Mouse (Mus musculus): Measurements from ENCODE around the gene Dhrs11.
"Not testable (repeated sequence)": the region's sequence is repeated elsewhere in the genome, so short reads cannot be mapped to it uniquely, and the experiment has no call there.

Dhrs11 gene

DNA sequence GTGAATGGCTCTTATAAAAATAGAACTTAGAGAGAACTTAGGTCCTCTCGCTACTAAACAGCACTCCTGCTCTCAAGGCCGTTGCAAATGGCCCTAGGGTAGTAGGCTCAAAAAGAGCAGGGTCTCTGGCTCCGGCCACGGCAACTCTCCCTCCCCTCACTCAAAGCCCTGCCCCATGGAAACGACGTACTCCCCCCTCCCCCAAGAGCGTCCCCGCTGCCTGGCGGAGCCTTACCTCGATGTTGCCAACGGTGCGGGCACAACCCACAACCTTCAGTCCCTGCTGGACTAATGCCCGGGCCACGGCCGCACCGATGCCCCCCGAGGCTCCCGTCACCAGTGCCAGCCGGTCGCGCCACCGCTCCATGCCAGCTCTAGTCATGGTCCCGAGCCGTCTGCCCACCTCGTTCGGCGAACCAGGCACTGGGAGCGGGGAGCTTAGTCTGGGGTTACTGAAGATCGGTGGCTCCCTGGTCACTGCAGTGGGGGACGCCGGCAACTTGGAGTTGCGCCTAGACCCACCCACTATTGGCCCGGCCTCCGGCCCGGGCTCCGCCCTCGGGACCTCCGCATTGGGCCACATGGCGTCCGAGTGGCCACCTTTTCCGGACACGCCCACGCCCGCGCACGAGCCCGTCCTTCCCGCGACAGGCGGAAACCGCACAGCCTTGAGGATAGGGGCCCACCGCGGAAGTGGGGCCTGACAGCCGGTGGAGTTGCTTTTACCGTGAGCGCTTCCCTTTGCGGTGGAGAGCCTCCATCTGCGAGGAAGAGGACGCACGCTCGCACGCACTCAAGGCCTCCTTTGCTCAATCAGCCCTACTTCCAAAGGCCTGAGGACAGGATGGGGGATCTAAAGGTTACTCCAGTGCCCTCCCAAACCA lies at the start of gene Dhrs11:
Gene Dhrs11 (minus strand): TSS at position 479 of the 884 bp plus-strand sequence.
- peak; percentile 68 to 69 for DNase-seq (ENCODE audit: low spot score in 2 of 2)

DNA sequence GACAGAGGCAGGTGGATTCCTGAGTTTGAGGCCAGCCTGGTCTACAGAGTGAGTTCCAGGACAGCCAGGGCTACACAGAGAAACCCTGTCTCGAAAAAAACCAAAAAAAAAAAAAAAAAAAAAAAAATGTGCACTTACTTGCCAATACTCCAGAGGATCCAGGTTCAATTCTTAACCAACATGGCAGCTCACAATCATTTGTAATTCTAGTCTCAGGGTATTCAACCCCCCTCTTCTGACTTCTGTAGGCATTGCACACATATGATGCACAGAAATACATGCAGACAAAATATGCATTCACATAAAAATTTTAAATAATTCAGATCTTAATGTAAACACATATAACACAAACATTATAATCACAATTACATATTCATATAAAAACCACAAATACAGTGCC lies 47.2 kb upstream of the Dhrs11 start:
- DNase-seq (ENCODE audit: low spot score in 2 of 2): not testable (repeated sequence)

DNA sequence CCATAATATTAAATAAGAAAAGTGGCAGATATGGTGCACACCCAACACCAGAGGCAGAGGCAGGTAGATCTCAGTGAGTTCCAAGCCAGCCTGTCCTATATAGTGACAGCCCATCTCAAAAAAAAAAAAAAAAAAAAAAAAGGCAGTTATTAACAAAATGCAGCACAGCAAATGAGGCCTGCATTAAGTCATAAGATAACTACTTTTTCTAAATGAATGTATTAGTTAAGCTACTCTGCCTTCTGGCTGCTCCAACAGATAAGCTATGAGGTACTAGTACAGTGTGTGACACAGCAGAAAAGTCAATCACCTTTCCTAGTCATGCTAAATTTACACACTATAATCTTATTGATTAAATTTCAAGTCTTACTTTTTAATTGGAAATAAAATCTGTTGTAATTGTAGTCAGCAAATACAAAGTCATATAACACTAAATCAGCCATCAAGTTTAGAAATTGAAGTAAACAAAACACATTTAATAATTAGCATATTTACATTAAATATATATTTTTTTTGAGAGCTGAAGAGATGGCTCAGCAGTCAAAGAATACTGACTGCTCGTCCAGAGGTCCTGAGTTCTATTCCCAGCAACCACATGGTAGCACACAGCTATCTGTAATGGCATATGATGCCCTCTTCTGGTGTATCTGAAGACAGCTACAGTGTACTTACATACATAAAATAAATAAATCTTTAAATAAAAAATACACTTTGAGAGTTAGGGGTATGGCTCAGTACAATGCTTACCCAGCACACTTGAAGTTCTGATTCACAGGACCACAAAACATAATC lies 44.4 kb upstream of the Dhrs11 start:
- no peak for DNase-seq (ENCODE audit: low spot score in 2 of 2)

DNA sequence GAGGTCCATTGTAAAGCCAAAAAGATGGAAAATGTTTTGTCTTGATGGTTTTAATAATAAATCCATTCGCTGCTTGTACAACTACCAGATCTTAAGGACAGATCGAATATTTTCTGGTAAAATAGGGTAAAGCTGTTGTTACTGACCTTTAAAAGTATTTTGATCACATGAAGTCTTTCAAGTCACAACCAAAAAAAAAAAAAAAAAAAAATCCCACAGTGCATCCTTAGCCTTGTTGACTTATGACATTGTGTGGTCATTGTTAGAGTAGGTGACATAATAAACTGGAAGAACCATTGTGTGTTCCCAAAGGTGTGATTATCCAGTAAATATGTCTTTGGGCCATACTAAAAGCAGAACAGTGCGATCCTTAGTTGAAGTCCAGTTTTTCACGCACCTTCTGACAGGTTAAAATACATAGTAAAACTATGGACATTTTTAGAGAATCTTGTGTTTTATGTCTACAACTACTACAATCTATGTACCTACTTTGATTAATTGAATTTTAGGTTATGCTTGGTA lies 42.8 kb upstream of the Dhrs11 start:
- DNase-seq (ENCODE audit: low spot score in 2 of 2): no peak

DNA sequence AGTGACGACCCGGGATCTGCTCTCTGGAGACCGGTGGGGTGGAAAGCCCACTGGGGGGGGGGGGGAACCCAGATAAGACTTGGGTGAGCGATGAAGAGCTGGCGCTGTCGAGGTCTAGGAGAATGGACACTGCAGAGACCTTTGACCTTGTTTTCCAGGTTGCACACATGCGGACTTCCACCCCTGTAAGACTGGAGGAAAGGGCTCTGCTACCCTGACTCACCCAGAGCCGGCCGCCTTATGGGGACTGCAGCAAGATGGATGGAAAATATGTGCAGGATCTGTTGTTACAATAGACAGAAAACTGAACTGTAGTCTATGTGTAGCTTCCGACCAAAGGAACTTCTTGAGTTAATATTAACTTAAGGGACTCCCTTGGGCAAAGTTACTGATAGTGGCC lies 42.3 kb upstream of the Dhrs11 start:
- peak in 1 of 2 experiments; percentile 36 for DNase-seq (ENCODE audit: low spot score in 2 of 2)

DNA sequence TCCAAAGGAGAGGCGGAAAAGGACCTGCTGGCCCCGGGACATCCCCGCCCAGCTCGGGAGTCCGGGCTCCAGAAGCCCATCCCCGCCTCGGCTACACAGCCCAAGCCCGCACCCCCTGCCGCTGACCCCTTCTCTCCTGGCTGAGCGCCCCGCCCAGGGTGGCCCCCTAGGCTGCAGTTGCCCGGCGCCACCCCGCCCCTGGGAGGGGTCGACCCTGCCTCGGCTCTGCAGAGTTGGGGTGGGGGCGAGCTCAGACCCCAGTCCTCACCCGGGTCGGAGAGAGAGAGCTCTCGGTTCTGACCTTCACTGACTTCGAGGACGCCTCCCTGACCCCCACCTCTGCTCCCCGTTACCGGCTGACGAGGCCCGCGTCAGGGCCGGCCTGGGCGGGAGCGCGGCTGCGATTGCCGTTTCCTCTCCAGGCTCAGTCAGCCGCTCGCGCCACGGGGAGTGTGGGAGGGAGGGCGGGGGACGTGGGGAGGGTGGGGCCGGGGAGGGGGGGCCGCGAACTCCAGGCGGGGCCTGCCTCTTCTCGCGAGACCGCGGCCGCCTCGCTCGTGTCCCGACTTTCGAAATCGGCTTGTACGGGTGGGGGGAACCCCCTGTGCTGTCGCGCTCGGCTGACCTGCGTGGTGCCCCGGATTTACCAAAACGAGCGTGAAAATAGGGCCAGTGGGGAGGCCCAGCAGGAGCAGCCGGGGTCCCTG lies 41.7 kb upstream of the Dhrs11 start, which contains the start of gene Ggnbp2:
Gene Ggnbp2 (minus strand): TSS at position 481 of the 707 bp plus-strand sequence.
- peak; percentile 93 to 94 for DNase-seq (ENCODE audit: low spot score in 2 of 2)

DNA sequence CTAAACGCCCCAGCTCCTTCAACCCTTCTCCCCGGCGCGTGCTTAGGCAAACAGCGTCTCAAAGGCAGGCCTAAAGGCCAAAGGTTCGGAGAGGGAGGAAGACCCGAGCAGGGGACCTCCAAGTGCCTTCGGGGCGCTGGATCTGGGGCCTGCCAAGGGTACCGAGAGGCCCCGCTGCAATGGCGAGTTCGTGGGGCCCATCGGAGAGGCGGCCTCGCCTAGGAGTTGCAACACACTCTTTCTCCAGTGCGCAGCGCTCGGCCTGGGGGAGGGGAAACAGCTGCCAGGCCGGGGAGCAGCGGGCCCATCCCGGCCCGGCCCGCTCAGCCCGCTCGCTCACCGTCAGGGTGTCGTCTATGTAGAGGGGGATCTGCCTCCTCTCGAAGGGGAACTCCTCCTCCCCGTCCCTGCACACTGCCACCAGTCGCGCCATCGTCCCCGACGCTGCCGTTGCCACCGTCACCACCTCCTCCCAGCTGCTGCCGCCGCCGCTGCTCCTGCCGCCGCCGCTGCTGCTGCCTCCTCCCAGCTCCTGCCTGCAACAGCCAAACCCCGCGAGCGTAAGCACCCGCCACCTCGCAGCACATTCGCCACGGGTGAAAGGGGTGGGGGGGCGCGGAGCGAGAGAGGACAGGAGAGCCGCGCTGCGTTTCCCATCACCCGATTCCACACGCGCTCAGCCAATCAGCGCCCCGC lies 40.9 kb upstream of the Dhrs11 start:
- DNase-seq (ENCODE audit: low spot score in 2 of 2): peak; percentile 93 to 97

DNA sequence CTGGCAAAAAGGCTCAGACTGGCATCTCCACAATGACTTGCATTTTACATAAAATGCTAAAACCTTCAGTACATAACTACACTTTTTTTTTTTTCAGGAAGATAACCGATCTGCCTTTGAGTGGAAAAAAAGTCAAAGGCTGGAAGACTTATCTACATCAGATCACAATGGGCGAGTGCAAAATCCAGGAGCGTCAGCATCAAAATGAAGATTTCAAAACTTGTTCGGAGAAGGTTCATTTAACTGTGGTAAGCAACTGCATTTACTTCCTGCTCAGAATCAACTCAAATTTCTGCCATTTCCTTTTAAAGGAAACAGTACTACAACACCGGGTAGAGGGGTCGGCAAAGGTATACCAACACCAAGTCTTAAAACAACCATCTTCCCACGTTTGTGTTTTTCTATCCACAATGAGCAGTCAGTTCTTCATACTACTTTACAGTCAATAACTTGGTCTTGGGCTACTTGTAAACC lies 40.0 kb upstream of the Dhrs11 start:
- peak in 1 of 2 experiments; percentile 9 for DNase-seq (ENCODE audit: low spot score in 2 of 2)

DNA sequence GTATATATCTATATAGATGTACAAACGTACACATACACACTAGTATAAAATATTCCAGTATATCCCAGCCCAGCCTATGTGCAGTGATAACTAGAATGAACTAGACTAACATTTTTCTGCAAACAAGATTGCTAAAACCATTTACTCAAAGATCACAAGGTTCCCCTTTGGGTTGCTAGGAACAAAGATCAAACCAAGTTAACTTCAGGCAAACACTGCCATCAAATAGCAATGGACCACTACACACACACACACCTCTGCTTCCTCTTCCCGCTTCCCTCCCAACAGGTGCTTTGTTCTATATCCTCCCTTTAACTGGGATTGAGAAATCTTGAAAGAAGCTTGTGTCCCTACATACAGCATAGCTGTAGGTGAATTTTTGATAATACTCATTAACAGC lies 38.8 kb upstream of the Dhrs11 start:
- DNase-seq (ENCODE audit: low spot score in 2 of 2): no peak

DNA sequence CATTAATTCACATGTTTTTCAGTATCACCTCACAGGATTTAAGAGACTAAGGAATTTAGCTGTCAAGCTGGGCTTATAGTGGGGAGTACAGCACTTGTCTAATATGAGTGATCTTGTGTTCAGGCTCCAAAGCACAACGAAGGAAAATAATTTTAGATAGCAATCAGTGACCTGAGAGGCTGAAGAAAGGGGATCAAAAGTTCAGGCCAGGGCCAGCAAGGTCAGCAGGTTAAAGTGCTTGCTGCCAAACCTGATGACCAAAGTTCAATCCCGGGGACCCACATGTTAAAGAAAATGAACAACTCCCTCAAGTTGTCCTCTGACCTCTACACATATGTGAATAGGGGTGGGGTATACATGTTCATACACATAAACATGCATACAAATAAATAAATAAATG lies 36.5 kb upstream of the Dhrs11 start:
- no peak for DNase-seq (ENCODE audit: low spot score in 2 of 2)

DNA sequence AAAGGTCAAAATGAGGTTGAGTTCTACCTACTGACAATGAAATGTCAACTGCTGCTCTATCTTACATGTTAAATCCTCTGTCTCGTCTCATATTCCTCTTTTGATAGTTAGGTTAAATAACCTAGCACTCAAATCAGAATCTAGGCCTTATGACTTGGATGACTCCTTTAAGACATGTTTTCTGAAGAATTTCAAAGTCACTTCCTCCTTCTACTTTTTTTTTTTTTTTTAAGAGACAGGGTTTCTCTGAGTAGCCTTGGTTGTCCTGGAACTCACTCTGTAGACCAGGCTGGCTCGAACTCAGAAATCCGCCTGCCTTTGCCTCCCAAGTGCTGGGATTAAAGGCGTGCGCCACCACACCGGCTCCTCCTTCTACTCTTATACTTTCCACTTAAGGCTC lies 26.5 kb upstream of the Dhrs11 start:
- no peak for DNase-seq (ENCODE audit: low spot score in 2 of 2)

DNA sequence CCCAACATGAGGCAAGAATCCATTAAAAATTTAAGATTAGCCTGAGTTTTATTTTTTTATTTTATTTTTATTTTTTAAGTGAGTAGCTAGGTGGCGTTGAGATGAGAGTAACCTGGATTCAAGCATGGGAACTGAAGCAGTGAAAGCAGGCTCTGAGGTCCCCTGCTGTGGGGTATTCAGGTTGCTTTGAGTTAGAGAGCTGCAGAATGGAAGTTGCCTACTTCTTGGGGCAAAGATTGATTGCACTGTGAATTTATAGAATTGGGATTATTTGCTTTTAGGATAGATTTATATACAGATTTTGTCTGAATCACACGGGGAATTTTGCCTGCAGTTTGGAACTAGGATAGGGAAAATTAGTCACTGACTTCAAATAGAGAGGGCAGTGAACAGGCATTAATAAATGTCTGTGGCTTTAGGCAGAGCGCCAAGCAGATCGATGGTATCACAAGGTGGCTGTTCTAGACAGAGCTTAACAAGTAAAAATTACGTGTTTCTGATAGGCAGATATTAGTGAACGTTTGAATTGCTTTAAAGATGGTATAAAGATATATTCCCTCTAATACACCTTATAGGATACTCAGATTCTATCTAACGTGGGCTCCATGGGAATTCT lies 18.8 kb upstream of the Dhrs11 start:
- DNase-seq (ENCODE audit: low spot score in 2 of 2): no peak

DNA sequence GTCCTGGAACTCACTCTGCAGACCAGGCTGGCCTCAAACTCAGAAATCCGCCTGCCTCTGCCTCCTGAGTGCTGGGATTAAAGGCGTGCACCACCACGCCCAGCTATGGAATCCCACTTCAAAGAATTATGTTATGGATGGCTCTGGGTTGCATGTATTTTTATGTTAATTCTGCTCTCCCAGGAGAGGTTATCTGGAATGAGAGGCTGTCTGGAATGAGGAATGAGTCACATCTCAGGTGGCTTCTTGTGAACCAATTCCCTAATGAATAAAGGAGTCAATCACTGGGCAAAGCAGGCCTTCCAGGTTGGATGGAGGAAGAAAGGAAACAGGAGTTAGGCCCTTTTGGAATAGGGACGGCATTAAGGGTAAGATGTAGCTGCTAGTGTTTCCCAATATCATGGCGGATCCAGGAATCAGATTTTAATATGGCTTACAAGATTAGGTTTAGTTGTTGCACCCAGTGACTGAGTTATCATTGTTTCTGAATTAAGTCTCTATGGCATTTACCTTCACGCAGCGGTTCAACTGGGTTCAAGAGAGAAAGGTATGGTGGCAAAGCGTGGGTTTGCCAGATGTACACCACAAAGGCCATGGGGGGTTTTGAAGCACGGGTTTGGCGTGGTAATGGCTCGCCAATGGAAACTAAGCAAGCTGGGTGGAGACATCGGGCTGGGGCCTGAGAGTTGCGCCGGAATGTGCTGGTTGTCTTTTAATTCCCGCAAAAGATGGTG lies 18.1 kb upstream of the Dhrs11 start:
- DNase-seq (ENCODE audit: low spot score in 2 of 2): no peak

DNA sequence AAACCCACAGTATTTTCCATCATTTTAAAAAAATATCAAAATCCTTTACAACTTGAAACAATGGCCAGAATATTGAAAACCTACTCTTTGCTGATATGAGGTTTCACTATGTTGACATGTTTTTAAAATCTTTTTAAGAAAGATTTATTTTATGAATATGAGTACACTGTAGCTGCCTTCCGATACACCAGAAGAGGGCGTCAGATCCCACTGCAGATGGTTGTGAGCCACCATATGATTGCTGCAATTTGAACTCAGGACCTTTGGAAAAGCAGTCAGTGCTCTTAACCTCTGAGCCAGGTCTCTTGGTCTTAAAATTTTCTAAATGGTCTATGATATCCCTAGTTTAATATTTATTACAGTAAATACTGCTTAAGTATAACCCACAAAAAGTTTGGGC lies 10.5 kb upstream of the Dhrs11 start:
- DNase-seq (ENCODE audit: low spot score in 2 of 2): no peak

DNA sequence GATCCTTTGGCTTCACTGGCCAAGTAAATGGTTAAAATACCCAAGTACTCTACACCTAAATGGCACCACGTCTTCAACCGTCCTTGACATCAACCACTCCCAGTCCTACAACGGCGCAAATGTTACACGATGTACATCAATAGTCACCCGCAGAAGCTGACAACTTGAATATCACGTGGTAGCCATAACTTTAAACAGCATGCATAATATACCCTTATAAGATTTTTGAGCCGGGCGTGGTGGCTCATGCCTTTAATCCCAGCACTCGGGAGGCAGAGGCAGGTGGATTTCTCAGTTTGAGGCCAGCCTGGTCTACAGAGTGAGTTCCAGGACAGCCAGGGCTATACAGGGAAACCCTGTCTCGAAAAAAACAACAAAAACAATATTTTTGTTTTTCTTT lies 701 bp upstream of the Dhrs11 start:
- not testable (repeated sequence) for DNase-seq (ENCODE audit: low spot score in 2 of 2)

DNA sequence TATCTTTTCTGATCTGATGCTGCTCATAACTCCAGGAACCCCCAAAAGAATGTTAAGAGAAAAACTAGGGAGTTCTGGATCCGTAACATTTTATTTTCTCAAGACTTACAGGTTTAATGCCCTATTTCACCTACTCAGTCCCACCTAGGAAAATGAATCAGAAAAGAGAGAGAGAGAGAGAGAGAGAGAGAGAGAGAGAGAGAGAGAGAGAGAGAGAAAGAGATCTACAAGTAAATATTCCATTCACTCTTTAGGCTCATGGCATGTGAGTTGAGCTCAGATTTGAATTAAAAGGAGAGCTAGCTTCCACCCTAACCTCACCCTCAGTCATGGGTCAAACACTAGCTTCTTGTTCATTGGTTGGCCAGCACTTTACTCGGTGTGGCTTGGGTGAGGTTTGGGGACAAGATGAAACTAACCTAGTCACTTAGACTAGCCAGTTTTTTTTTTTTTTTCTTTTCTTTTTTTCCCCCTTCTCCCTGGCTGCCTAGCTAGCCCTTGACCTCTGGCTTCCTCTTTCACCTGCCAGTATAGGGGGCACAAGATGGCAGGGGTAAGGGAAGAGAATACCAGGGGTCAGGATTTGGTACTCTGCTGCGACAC lies 792 bp downstream of the Dhrs11 start:
- DNase-seq (ENCODE audit: low spot score in 2 of 2): no peak

DNA sequence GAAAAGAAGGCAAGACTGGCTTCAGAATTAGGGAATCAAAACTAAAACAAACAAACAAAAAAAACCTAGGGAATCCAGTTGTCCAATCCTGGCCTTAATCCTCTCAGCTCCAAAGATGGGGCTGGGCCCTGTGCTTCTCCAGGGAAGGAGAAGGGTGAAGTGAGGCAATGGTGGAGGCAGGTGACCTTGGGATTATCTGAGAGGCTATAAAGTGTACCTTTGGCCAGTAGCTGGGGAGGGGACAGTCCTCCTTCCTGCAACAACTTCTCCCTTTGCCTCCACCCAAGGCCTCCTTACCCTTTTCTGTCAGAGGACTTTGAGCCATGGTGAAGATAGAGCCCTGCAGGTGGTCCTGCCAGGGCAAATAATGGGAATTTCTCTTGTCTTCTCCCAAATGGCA lies 1.3 kb downstream of the Dhrs11 start:
- DNase-seq (ENCODE audit: low spot score in 2 of 2): no peak

DNA sequence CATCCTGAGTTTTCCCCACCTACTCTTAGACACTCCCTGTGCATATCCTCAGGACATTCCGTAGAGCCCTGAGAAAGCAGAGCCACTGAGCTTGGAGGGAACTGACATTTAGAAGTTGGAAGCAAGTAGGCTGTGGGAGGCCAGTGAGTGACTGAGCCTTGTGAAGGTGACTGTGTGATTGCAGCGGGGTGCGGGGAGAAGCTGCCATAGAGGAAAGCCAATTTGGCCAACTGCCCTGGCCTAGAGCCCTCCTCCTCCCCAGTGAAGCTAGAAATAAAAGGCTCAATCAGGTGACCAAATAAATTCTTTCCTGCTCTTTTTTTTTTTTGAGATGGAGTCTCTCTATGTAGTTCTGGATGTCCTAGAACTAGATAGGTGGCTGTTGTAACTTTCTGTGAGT lies 2.6 kb downstream of the Dhrs11 start:
- DNase-seq (ENCODE audit: low spot score in 2 of 2): no peak

DNA sequence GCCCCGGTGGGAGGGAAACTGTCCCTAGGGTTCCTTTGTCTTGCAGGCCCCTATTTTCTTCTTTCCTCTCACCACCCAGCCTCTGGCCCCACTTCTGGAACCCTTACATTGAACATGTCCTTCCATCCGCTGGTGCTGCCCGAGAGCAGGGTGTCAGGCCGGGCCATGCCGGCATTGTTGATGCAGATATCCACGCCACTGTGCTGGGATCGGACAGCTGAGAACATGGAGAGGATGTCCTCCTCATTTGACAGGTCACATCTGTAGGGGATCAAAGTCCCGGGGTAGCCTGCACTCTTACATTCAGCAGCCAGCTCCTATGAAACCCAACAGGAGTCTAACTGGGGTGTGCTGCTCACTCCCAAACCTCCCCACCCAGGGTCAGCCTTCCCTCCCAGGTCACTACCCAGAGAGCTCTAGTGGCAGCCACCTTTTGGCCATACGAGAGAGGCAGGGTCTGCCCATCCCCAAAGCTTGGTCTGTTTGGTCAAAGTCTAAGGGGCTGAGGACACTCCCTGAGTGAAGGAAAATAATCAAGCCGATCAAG lies 3.5 kb downstream of the Dhrs11 start:
- no peak for DNase-seq (ENCODE audit: low spot score in 2 of 2)

Measured in thymus, postnatal 10 days (tissue).